Mouse (Mus musculus) adrenal gland, postnatal 25 days (tissue): Measurements from ENCODE around the gene Pde6g. TPM values are rescaled to one million over a fixed set of nuclear protein-coding genes. Genes with fewer than 3 reads are reported as not detected.
A peak's percentile ranks its signal among the peaks of the same experiment; 100 is the strongest.

Source experiments
- DNase-seq: peaks from one replicate; pipeline ENCODE4 v3.0.0; 2021; ENCODE audit warnings: mixed read lengths
- total RNA-seq: library from RNA; stranded (reverse); gene quantifications from 2 replicates; pipeline ENCODE4 v1.2.3, GENCODE M21; 2021

Gene Pde6g
- total RNA-seq, 1 experiment from 2014 or later = 0.27 TPM

- peak; percentile 94 for DNase-seq
Measured at GRCm38 (mm10) chr11:120467051-120467735, 13.9 kb upstream of the Pde6g start, which contains the start of gene Arl16. Gene Arl16 (minus strand): TSS chr11:120467607.

GRCm38 (mm10) chr11:120465521-120465920 is 12.2 kb upstream of the Pde6g start:
- DNase-seq = no peak

- no peak for DNase-seq
Measured at GRCm38 (mm10) chr11:120464365-120464764, 11.1 kb upstream of the Pde6g start.

DNA sequence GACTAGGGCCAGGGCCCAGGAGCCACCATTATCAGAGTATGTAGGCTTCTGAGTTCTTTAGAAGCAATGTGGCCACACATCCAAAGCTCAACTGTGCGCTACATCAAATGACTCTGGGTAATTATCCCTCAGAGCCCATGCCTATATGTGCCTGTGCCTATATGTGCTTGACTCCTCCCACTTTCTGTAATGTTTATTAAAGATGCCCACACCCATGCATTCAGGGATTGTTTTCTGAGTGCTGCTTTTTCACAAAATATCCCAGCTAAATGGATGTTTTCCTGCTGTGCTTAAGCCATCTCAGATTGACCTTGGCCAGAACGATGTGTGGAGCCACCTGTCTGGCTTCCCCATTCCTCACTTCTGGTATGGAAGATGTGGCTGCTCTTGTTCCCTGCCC is 10.2 kb upstream of the Pde6g start:
- DNase-seq = no peak

DNA sequence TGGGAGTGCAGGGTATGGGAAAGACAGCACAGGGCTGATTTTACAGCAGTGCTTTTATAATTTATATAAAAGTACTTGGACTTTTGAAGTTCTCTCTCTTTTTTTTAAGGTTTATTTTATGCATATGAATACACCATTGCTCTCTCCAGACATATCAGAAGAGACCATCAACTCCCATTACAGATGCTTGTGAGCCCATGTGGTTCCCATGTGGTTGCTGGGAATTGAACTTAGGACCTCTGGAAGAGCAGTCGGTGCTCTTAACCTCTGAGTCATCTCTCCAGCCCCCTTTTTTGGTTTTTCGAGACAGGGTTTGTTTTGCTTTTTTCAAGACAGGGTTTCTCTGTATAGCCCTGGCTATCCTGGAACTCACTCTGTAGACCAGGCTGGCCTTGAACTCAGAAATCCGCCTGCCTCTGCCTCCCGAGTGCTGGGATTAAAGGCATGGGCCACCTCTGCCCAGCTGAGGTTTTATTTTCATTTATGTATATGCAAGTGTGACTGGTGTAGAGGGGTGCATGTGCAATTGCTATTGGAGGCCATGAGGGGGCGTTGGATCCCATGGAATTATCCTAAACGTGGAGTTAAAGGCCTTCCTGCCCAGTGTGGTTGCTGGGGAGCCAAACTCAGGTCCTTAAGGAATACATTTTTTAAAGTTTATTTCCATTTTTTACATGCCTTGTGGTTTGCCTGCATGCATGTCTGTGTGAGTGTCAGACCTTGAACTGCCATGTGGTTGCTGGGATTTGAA is 5.7 kb upstream of the Pde6g start:
- DNase-seq = no peak

GRCm38 (mm10) chr11:120457772-120458751 is 4.8 kb upstream of the Pde6g start, which contains the start of the genes Oxld1 and Ccdc137:
Gene Oxld1 (minus strand): TSS chr11:120458068.
Gene Ccdc137 (plus strand): TSS chr11:120458115.
- peak; percentile 76 for DNase-seq

- no peak for DNase-seq
Measured at GRCm38 (mm10) chr11:120457370-120457769, 4.1 kb upstream of the Pde6g start.

- no peak for DNase-seq
Measured at GRCm38 (mm10) chr11:120455413-120455812, 2.1 kb upstream of the Pde6g start.

GRCm38 (mm10) chr11:120454965-120455364 is 1.7 kb upstream of the Pde6g start:
- no peak for DNase-seq

DNA sequence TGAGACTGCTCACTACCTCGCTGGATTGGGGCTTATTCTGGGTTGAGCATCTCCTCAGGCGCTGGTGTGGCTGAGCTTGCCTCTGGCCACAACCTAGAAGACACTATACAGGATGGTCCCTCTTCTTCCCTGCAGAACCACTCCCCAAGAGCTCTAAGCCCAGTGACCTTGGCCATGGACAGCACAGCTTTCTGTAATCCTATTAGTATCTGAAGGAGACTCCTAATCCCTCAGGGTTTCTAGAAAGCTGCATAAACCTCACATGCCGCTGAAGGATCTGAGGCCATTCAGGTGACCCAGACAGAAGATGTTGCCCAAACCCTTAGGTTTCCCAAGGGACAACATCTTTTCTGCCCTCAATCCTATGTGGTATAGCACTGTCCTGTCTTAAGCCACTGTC is 1.1 kb downstream of the Pde6g start:
- DNase-seq = no peak

- DNase-seq = no peak
Measured at GRCm38 (mm10) chr11:120447179-120447578, 6.1 kb downstream of the Pde6g start.

- DNase-seq = no peak
Measured at GRCm38 (mm10) chr11:120445475-120445874, 7.8 kb downstream of the Pde6g start.

GRCm38 (mm10) chr11:120444106-120444505 is 9.2 kb downstream of the Pde6g start:
- no peak for DNase-seq

DNA sequence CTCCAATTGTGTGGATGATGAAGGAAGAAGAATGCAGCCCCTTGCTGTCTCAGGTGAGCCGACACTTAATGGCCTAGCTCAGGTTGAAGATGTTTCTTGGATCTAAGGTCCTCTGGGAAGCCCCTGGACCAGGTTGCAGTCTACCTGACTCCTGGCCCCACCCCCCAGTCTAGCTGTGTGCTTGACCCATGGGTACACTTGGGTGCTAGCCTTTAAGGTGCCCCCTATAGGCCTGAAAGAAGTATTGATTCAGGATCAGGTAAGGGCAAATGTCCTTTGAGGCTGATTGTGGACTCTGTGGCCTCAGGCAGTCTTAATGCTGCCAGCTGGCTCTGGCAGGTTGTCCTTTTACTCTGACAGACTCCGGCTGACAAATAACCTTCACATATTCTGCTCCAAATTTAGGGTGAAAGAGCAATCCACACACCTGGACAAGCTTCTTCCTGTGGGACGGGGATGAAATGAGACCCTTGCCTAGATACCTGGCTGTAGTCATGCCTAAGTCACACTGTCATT is 10.5 kb downstream of the Pde6g start:
- DNase-seq = no peak

- DNase-seq = no peak
Measured at GRCm38 (mm10) chr11:120442344-120442743, 11.0 kb downstream of the Pde6g start, which contains the start of gene Tspan10. Gene Tspan10 (plus strand): TSS chr11:120442644.

- no peak for DNase-seq
Measured at GRCm38 (mm10) chr11:120437857-120438385, 15.4 kb downstream of the Pde6g start.

DNA sequence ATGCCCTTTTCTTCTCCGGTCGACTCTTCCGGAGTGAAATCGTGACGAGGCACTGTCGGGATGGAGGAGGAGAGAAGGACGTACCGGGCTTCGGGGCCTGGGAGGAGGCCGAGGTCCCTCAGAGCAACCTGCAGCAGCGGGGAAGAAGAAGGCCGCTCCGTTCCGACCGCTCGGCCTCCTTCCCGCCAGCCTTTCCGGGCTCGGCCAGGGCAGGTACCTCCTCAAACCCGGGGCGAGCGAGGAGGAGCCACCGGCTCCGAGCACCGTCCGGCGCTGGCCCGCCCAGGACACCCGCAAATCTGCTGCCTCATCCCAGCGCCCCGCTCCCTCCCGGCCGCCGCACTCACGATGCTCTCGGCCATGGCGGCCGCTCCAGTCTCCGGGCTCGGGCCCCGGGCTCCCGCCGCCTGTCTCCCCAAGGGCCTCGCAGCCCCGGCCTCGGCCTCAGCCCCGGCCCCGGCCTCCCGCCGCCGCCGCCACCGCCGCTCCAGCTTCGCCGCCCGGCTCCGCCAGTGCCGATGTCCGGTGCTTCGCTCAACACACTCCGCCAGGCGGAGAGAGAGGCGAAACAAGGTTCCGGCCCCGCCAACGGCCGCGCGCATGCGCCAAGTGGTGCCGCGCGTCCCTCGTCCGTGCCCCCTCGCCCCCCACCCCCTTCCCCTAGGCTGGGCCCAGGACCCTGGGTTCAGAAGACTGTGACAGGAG is 16.0 kb downstream of the Pde6g start, which contains the start of gene Nploc4:
Gene Nploc4 (minus strand): TSS at position 557 of the 705 bp plus-strand sequence.
- peak; percentile 89 for DNase-seq

GRCm38 (mm10) chr11:120426727-120427126 is 26.6 kb downstream of the Pde6g start:
- no peak for DNase-seq

- peak; percentile 69 for DNase-seq
Measured at GRCm38 (mm10) chr11:120423569-120424295, 29.6 kb downstream of the Pde6g start.
